Mouse (Mus musculus) ES-Bruce4 (cell line): Measurements from ENCODE around the gene Zfand2b. TPM values are rescaled to one million over a fixed set of nuclear protein-coding genes. Genes with fewer than 3 reads are reported as not detected.

Experiments
- H3K27ac ChIP-seq: 2 replicates; pipeline ENCODE4 v1.5.1; 2012; ENCODE audit warnings: low read length, inconsistent platforms; ENCODE audit not compliant: insufficient read depth
- H3K27me3 ChIP-seq: 2 replicates; pipeline ENCODE4 v1.6.1; 2012; ENCODE audit warnings: mild to moderate bottlenecking, low read length, inconsistent platforms; ENCODE audit not compliant: control insufficient read depth, poor library complexity, insufficient read depth, severe bottlenecking
- H3K36me3 ChIP-seq: 2 replicates; pipeline ENCODE4 v1.6.1; 2012; ENCODE audit warnings: inconsistent platforms, mild to moderate bottlenecking, low read length, moderate library complexity; ENCODE audit not compliant: control insufficient read depth, poor library complexity, insufficient read depth, severe bottlenecking
- H3K4me1 ChIP-seq: one replicate; pipeline ENCODE4 v1.8.1; 2011; ENCODE audit warnings: low read length; ENCODE audit not compliant: control insufficient read depth, insufficient read depth
- H3K4me3 ChIP-seq: 2 replicates; pipeline ENCODE4 v1.5.1; 2011; ENCODE audit warnings: low read depth, mild to moderate bottlenecking, low read length
- H3K9ac ChIP-seq: 2 replicates; pipeline ENCODE4 v1.6.1; 2012; ENCODE audit warnings: low read depth, mild to moderate bottlenecking, inconsistent platforms; ENCODE audit not compliant: poor library complexity, severe bottlenecking
- H3K9me3 ChIP-seq: replicated peaks from 2 replicates; pipeline ENCODE4 v1.6.1; 2012; ENCODE audit warnings: mild to moderate bottlenecking, low read length, inconsistent platforms; ENCODE audit not compliant: control insufficient read depth, poor library complexity, insufficient read depth, severe bottlenecking
- CTCF ChIP-seq: IDR thresholded peaks from one replicate; pipeline ENCODE4 v1.8.1; 2011; ENCODE audit warnings: low read depth, low read length
- EP300 ChIP-seq: IDR thresholded peaks from 2 replicates; pipeline ENCODE4 v1.6.1; 2011; ENCODE audit warnings: low read depth, low read length; ENCODE audit not compliant: insufficient read depth
- POLR2A ChIP-seq: IDR thresholded peaks from one replicate; pipeline ENCODE4 v1.8.1; 2011; ENCODE audit warnings: low read length; ENCODE audit not compliant: insufficient read depth
- polyA plus RNA-seq: library from polyadenylated mRNA; stranded (reverse); fragments of >200 nt; gene quantifications from 2 replicates; pipeline ENCODE4 v1.2.4, GENCODE M21; 2011; ENCODE audit warnings: low read depth; ENCODE audit not compliant: missing spikeins, insufficient read depth, insufficient read length

Zfand2b gene
- polyA plus RNA-seq, 1 experiment, result 13.0 TPM

- TF ChIP-seq POLR2A, result no peak
- no peak for TF ChIP-seq CTCF
- no peak for TF ChIP-seq EP300
- Histone ChIP-seq H3K27me3 (no peaks in the 10 kb centered on the region), H3K4me3 (no peak overlapping the region), H3K4me1 (peaks cover 4% of the 10 kb centered on the region), H3K9ac (no peak overlapping the region), H3K27ac (no peak overlapping the region), H3K36me3 (peaks cover 42% of the 10 kb centered on the region), H3K9me3 (no peaks in the 10 kb centered on the region)
These were observed 47.3 kb downstream of the Zfand2b start for GRCm38 (mm10) chr1:75215785-75216184.

- Histone ChIP-seq H3K27me3 (no peaks in the 10 kb centered on the region), H3K9me3 (no peaks in the 10 kb centered on the region), H3K4me1 (peaks cover 8% of the 10 kb centered on the region), H3K27ac (no peak overlapping the region), H3K36me3 (peaks cover 42% of the 10 kb centered on the region), H3K4me3 (no peak overlapping the region), H3K9ac (no peak overlapping the region; the same call in 1 of the 2 replicates)
- TF ChIP-seq CTCF (no peak), EP300 (no peak), POLR2A (no peak)
These were observed 48.5 kb downstream of the Zfand2b start for GRCm38 (mm10) chr1:75216797-75217585.

- Histone ChIP-seq H3K9ac (peak overlapping the region; percentile 70), H3K9me3 (no peaks in the 10 kb centered on the region), H3K27ac (no peak overlapping the region), H3K4me3 (peak overlapping the region; percentile 90), H3K4me1 (peaks cover 7% of the 10 kb centered on the region), H3K36me3 (peaks cover 41% of the 10 kb centered on the region), H3K27me3 (no peaks in the 10 kb centered on the region)
- no peak for TF ChIP-seq CTCF
These were observed 49.4 kb downstream of the Zfand2b start for GRCm38 (mm10) chr1:75217893-75218226.

GRCm38 (mm10) chr1:75218227-75219001 is 50.0 kb downstream of the Zfand2b start:
- Histone ChIP-seq H3K9ac (peak overlapping the region; percentile 70), H3K9me3 (no peaks in the 10 kb centered on the region), H3K27me3 (no peaks in the 10 kb centered on the region), H3K27ac (no peak overlapping the region), H3K4me3 (peak overlapping the region; percentile 90), H3K4me1 (peaks cover 5% of the 10 kb centered on the region), H3K36me3 (peaks cover 35% of the 10 kb centered on the region)
- TF ChIP-seq EP300 (0 out of 2 replicates have a peak, but pooled peaks have one; percentile 4), CTCF (no peak)

GRCm38 (mm10) chr1:75219078-75219477 is 50.6 kb downstream of the Zfand2b start:
- peak overlapping the region; percentile 90 for H3K4me3 ChIP-seq
- peaks cover 30% of the 10 kb centered on the region for H3K36me3 ChIP-seq
- no peaks in the 10 kb centered on the region for H3K9me3 ChIP-seq
- peaks cover 8% of the 10 kb centered on the region for H3K4me1 ChIP-seq
- TF ChIP-seq EP300, result 0 out of 2 replicates have a peak, but pooled peaks have one; percentile 27
- no peak for TF ChIP-seq CTCF
- TF ChIP-seq POLR2A, result peak; percentile 97
- H3K27me3 ChIP-seq, result no peaks in the 10 kb centered on the region
- H3K9ac ChIP-seq, result peak overlapping the region; percentile 70
- H3K27ac ChIP-seq, result no peak overlapping the region

- no peaks in the 10 kb centered on the region for H3K9me3 ChIP-seq
- peak within 1 kb of the TSS; percentile 90 for H3K4me3 ChIP-seq
- H3K9ac ChIP-seq, result peak within 1 kb of the TSS; percentile 70
- peaks cover 9% of the 10 kb centered on the region for H3K4me1 ChIP-seq
- no peak for TF ChIP-seq POLR2A
- TF ChIP-seq CTCF, result no peak
- TF ChIP-seq EP300, result no peak
- no peaks in the 10 kb centered on the region for H3K27me3 ChIP-seq
- H3K27ac ChIP-seq, result no peak within 1 kb of the TSS
- peaks cover 26% of the 10 kb centered on the region for H3K36me3 ChIP-seq
These were observed 51.1 kb downstream of the Zfand2b start, which contains the start of gene Tuba4a for GRCm38 (mm10) chr1:75219531-75219930. Tuba4a (minus strand) TSS chr1:75219865.

Other genes starting within 250 kb of the Zfand2b start
- 0.17 TPM in 1 of 2 replicates, not detected in the other for gene Cfap65, start 233.0 kb upstream of the Zfand2b start, polyA plus RNA-seq
- gene Ihh, start 217.0 kb upstream of the Zfand2b start, polyA plus RNA-seq, result 0.24 TPM in 1 of 2 replicates, not detected in the other
- gene Nhej1, start 43.4 kb upstream of the Zfand2b start, polyA plus RNA-seq, result 3.7 and 5.1 TPM in 2 replicates
- gene Slc23a3, start 34.8 kb upstream of the Zfand2b start, polyA plus RNA-seq, result not detected in 2 replicates
- gene Cnppd1, start 25.9 kb upstream of the Zfand2b start, polyA plus RNA-seq, result 20.0 and 23.9 TPM in 2 replicates
- 21.9 and 22.7 TPM in 2 replicates for gene Retreg2, start 25.9 kb upstream of the Zfand2b start, polyA plus RNA-seq
- gene Abcb6, start 11.7 kb downstream of the Zfand2b start, polyA plus RNA-seq, result 8.8 and 10.8 TPM in 2 replicates
- 17.0 and 17.4 TPM in 2 replicates for gene Ankzf1, start 23.5 kb downstream of the Zfand2b start, polyA plus RNA-seq
- 10.3 and 10.6 TPM in 2 replicates for gene Atg9a, start 23.6 kb downstream of the Zfand2b start, polyA plus RNA-seq
- gene Glb1l, start 42.2 kb downstream of the Zfand2b start, polyA plus RNA-seq, result 5.1 and 10.6 TPM in 2 replicates
- 27.8 and 37.4 TPM in 2 replicates for gene Stk16, start 42.2 kb downstream of the Zfand2b start, polyA plus RNA-seq
- gene Tuba4a, start 51.2 kb downstream of the Zfand2b start, polyA plus RNA-seq, result 97.4 and 113 TPM in 2 replicates
- not detected in 2 replicates for gene A630095N17Rik, start 63.5 kb downstream of the Zfand2b start, polyA plus RNA-seq
- 18.9 and 23.8 TPM in 2 replicates for gene Dnajb2, start 67.8 kb downstream of the Zfand2b start, polyA plus RNA-seq
- gene Ptprn, start 95.9 kb downstream of the Zfand2b start, polyA plus RNA-seq, result 9.1 and 10.1 TPM in 2 replicates
- gene Resp18, start 109.8 kb downstream of the Zfand2b start, polyA plus RNA-seq, result not detected in 2 replicates
- 104 and 105 TPM in 2 replicates for gene Dnpep, start 149.3 kb downstream of the Zfand2b start, polyA plus RNA-seq
- 18.2 and 23.3 TPM in 2 replicates for gene Des, start 191.7 kb downstream of the Zfand2b start, polyA plus RNA-seq
- gene Speg, start 206.7 kb downstream of the Zfand2b start, polyA plus RNA-seq, result 18.0 and 19.8 TPM in 2 replicates